Mouse (Mus musculus) heart, postnatal 0 days (tissue): Measurements from ENCODE around the gene Foxj1. TPM values are rescaled to one million over a fixed set of nuclear protein-coding genes. Genes with fewer than 3 reads are reported as not detected.

Source experiments
- ATAC-seq: fragments of 200-750 bp; cut with Nextera tagmentation; 2 replicates; pipeline ENCODE4 v1.8.0; 2017; ENCODE audit warnings: low read depth, moderate number of reproducible peaks, moderate library complexity; ENCODE audit not compliant: insufficient read depth
- DNase-seq: peaks from one replicate; pipeline ENCODE4 v3.0.0-alpha.2; 2016; ENCODE audit warnings: low spot score
- H3K27ac ChIP-seq: fragments of 300-500 bp; sonication (generic); 2 replicates; pipeline ENCODE4 v1.5.1; 2014; ENCODE audit warnings: low read depth, mild to moderate bottlenecking
- H3K27me3 ChIP-seq: fragments of 300-500 bp; sonication (generic); 2 replicates; pipeline ENCODE4 v1.6.1; 2014; ENCODE audit warnings: low read length, mixed read lengths; ENCODE audit not compliant: control insufficient read depth, insufficient read depth
- H3K36me3 ChIP-seq: fragments of 300-500 bp; sonication (generic); replicated peaks from 2 replicates; pipeline ENCODE4 v1.6.1; 2014; ENCODE audit warnings: low read length, mixed read lengths; ENCODE audit not compliant: control insufficient read depth, insufficient read depth
- H3K4me1 ChIP-seq: fragments of 300-500 bp; sonication (generic); 2 replicates; pipeline ENCODE4 v1.6.1; 2014; ENCODE audit warnings: antibody characterized with exemption; ENCODE audit not compliant: control insufficient read depth, insufficient read depth
- H3K4me2 ChIP-seq: fragments of 300-500 bp; sonication (generic); 2 replicates; pipeline ENCODE4 v1.6.1; 2014; ENCODE audit warnings: low read depth, mild to moderate bottlenecking, low read length, moderate library complexity
- H3K4me3 ChIP-seq: fragments of 300-500 bp; sonication (generic); 2 replicates; pipeline ENCODE4 v1.5.1; 2014; ENCODE audit warnings: low read depth, low read length
- H3K9ac ChIP-seq: fragments of 300-500 bp; sonication (generic); replicated peaks from 2 replicates; pipeline ENCODE4 v1.6.1; 2014; ENCODE audit warnings: low read depth, low read length, mixed read lengths
- H3K9me3 ChIP-seq: fragments of 300-500 bp; sonication (generic); replicated peaks from 2 replicates; pipeline ENCODE4 v1.6.1; 2016; ENCODE audit warnings: low read length; ENCODE audit not compliant: control insufficient read depth
- CTCF ChIP-seq: IDR thresholded peaks from 2 replicates; pipeline ENCODE4 v1.5.1; 2016; ENCODE audit warnings: antibody characterized with exemption, control low read depth, low read depth
- EP300 ChIP-seq: IDR thresholded peaks from 2 replicates; pipeline ENCODE4 v1.6.1; 2016; ENCODE audit warnings: antibody characterized with exemption, low read depth
- WGBS: fragments of 180-500 bp; shearing (Covaris S2); extraction: QIAGEN DNeasy Blood & Tissue Kit; methylation state at CpG from one replicate; pipeline ENCODE4 v1.1.7; 2014; 5-methylcytosine and 5-hydroxymethylcytosine counted together
- polyA plus RNA-seq: library from polyadenylated mRNA; unstranded; fragments of >200 nt; fragmentation: Nextera tagmentation; extraction: Ambion mirVana; gene quantifications from 2 replicates; pipeline ENCODE4 v1.2.1, GENCODE M21; 2015
- total RNA-seq: library from RNA; depleted of rRNA; stranded (reverse); fragments of >200 nt; gene quantifications from 2 replicates; pipeline ENCODE4 v1.2.3, GENCODE M21; 2014; ENCODE audit warnings: low replicate concordance

The Foxj1 gene
- total and polyA plus RNA-seq, 2 experiments from 2014 or later: 0.04 TPM; not detected in 1

DNA sequence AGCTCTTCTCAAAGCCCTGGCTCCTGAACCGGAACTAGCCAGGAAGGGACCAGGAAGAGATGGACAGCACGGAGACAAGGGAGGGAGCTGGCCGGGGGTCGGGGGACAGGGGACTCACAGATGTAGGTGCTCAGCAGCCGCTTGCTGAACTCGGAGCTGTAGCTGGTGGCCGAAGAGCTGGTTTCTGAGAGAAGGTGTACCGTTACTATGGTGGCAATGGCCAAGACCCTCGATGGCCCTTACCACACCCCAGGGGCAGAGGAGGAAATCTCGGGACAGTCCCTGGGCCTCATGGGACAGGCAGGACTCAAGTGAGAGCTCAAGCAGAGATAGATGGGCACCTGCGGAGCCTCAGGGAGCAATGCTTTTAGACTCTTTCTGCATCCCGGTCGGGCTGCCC, 42.8 kb downstream of the Foxj1 start:
- H3K36me3 ChIP-seq: peaks cover 69% of the 10 kb centered on the region
- WGBS: 89% methylated on average over 13 of the region's 13 CpGs
- H3K4me1 ChIP-seq: no peaks in the 10 kb centered on the region
- no peak overlapping the region for H3K4me2 ChIP-seq
- H3K9me3 ChIP-seq: no peaks in the 10 kb centered on the region
- H3K27me3 ChIP-seq: no peaks in the 10 kb centered on the region
- ATAC-seq (no peak), DNase-seq (no peak)
- no peak overlapping the region for H3K9ac ChIP-seq
- H3K4me3 ChIP-seq: no peak overlapping the region
- H3K27ac ChIP-seq: no peak overlapping the region
- TF ChIP-seq CTCF: no peak
- TF ChIP-seq EP300: no peak

DNA sequence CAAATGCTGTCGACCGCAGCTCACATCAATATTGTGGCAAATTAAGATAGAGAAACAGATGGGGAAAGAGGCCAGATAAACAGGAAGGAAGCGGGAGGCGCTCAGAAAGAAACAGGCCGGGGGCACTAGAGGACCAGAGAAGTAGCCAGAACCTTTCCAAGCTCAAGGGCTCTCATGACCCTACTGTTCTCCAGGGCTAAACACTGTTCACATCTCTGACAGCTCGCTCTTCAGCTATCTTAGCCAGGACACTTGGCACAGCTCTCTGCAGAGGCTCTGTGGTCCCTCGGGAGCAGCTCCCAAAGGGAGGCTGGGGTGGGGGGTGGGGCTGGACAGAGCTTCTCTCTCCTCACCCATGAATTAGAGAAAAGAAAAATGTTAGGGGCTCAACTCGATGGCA, 44.6 kb downstream of the Foxj1 start:
- no peak for TF ChIP-seq CTCF
- no peak for TF ChIP-seq EP300
- no peak for DNase-seq
- no peaks in the 10 kb centered on the region for H3K27me3 ChIP-seq
- H3K4me3 ChIP-seq: no peak overlapping the region
- no peak overlapping the region for H3K9ac ChIP-seq
- no peak overlapping the region for H3K4me2 ChIP-seq
- ATAC-seq: no peak
- H3K36me3 ChIP-seq: peaks cover 51% of the 10 kb centered on the region
- WGBS: 43% methylated on average over 8 of the region's 8 CpGs
- H3K4me1 ChIP-seq: no peaks in the 10 kb centered on the region
- no peaks in the 10 kb centered on the region for H3K9me3 ChIP-seq
- H3K27ac ChIP-seq: no peak overlapping the region

DNA sequence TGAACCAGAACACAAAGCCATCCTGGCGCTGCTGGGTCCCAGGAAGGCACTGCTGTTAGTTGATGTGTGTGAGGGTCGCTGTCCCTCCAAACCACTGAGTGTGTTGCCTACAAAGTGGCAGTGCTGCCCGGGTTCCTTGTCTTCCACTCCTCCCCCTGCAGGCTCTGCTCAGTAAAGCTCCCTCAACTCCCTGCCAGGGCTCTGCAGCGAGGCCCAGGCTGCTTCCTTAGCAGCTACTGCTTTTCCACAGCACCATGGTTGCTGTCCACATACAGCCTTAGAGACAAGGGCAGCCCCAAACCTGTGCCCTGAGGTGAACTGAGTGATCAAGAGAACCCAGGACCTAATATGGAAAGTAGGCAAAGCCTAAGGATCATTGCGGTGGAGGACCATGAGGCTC, 47.8 kb downstream of the Foxj1 start:
- H3K9me3 ChIP-seq: no peaks in the 10 kb centered on the region; the same call in 1 of the 2 replicates
- H3K9ac ChIP-seq: no peak overlapping the region
- H3K27ac ChIP-seq: no peak overlapping the region
- ATAC-seq: no peak
- peaks cover 36% of the 10 kb centered on the region for H3K36me3 ChIP-seq
- DNase-seq: no peak
- H3K4me2 ChIP-seq: no peak overlapping the region
- H3K4me1 ChIP-seq: no peaks in the 10 kb centered on the region
- WGBS: 72% methylated on average over 5 of the region's 5 CpGs
- no peak overlapping the region for H3K4me3 ChIP-seq
- no peak for TF ChIP-seq CTCF
- TF ChIP-seq EP300: no peak
- peaks cover 28% of the 10 kb centered on the region for H3K27me3 ChIP-seq

DNA sequence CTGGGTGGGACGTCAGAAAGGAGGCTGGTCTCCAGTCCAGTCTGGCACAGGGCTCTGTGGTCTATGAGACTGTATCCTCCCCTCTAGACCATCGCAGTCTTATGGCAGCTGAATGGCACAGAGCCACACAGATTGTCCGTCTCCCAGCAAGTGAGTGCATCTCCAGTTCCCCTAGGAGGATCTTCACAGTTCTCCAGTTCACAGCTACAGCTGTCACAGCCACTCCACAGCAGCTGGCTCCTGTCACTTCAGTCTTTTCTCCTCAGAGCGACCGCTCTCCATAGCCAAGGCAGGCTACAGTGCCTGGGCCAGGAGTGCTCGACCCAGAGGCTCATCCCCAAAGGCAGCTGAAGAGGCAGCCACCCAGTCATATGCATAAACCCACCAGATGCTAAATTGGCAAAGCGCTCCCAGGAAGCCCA, 49.4 kb downstream of the Foxj1 start:
- Histone ChIP-seq H3K4me3 (no peak overlapping the region), H3K9ac (no peak overlapping the region), H3K36me3 (peaks cover 28% of the 10 kb centered on the region), H3K27me3 (peaks cover 43% of the 10 kb centered on the region), H3K27ac (no peak overlapping the region), H3K4me1 (no peaks in the 10 kb centered on the region), H3K4me2 (no peak overlapping the region), H3K9me3 (no peaks in the 10 kb centered on the region; the same call in 1 of the 2 replicates)
- DNase-seq (no peak), ATAC-seq (0 out of 2 replicates have a peak, but pooled peaks have one; percentile 17)
- WGBS: 60% methylated on average over 7 of the region's 7 CpGs
- TF ChIP-seq EP300: no peak
- TF ChIP-seq CTCF: no peak

DNA sequence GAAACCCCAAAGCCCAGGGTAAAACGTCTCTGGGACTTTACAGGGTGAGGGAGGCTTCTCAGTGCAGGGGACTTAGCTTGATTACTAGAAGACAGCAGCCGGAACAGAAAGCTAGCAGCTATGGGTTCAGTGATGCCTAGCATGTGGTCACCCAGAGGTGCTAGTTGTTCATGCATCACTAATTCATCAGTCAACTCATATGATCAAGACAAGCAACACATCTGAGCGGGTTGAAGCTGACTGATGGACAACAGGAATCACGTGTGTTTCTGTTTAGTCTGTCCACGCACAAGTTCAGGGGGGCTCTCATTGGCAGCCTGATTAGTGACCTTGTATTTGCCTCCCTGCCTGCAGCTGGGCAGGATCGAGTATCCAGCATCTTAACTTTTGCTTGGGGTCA, 51.2 kb downstream of the Foxj1 start:
- 54% methylated on average over 6 of the region's 6 CpGs for WGBS
- H3K9me3 ChIP-seq: no peaks in the 10 kb centered on the region; the same call in 1 of the 2 replicates
- TF ChIP-seq EP300 (no peak), CTCF (no peak)

DNA sequence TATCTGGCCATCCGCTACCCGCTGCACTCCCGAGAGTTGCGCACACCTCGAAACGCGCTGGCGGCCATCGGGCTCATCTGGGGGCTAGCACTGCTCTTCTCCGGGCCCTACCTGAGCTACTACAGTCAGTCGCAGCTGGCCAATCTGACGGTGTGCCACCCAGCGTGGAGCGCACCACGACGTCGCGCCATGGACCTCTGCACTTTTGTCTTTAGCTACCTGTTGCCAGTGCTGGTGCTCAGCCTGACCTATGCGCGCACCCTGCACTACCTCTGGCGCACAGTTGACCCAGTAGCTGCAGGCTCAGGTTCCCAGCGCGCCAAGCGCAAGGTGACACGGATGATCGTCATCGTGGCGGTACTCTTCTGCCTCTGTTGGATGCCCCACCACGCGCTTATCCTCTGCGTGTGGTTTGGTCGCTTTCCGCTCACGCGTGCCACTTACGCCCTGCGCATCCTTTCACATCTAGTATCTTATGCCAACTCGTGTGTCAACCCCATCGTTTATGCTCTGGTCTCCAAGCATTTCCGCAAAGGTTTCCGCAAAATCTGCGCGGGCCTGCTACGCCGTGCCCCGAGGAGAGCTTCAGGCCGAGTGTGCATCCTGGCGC, 52.2 kb downstream of the Foxj1 start:
- Histone ChIP-seq H3K4me1 (no peaks in the 10 kb centered on the region), H3K27me3 (peaks cover 55% of the 10 kb centered on the region), H3K36me3 (peaks cover 3% of the 10 kb centered on the region; the same call in 1 of the 2 replicates), H3K9ac (no peak overlapping the region), H3K4me3 (no peak overlapping the region), H3K4me2 (no peak overlapping the region), H3K27ac (no peak overlapping the region), H3K9me3 (no peaks in the 10 kb centered on the region; the same call in 1 of the 2 replicates)
- WGBS: 11% methylated on average over 48 of the region's 48 CpGs
- ATAC-seq (no peak), DNase-seq (no peak)
- TF ChIP-seq EP300 (no peak), CTCF (no peak)

More for the DNA sequence above, 51.2 kb downstream of the Foxj1 start:
- Histone ChIP-seq H3K27ac (no peak overlapping the region), H3K4me3 (no peak overlapping the region), H3K9ac (no peak overlapping the region), H3K36me3 (peaks cover 13% of the 10 kb centered on the region), H3K4me1 (no peaks in the 10 kb centered on the region), H3K27me3 (peaks cover 55% of the 10 kb centered on the region), H3K4me2 (no peak overlapping the region)
- ATAC-seq (no peak), DNase-seq (no peak)
